ENCODE assay signal across 11 mouse cellular contexts in the genomic region with DNA sequence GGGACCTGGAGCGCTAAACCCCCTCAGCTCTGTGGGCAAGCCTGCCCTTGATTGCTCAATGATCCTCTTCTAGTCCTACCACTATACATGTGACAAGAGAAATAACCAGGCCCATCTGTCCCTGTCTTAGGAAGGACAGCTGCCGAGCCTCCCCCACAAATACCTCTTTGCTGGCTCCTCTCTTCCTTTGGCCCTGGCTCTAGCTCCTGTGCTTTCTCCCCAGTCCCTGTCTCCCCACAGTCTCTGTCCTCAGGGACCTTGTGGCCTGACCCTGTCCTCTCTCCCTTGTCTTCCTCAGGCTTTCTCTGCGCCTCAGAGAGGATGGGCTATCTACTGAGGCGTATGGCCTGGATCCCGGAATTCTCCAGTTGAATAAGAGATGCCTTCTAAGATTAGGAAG. TPM values are rescaled to one million over a fixed set of nuclear protein-coding genes. Genes with fewer than 3 reads are reported as not detected.
A peak's percentile ranks its signal among the peaks of the same experiment; 100 is the strongest.
DNase-seq lines count a peak whose midpoint lies in the region; ATAC-seq and TF ChIP-seq lines count a peak whose summit lies in the region.
"Had no signal": no experiment of that assay in that cellular context is flagged by ENCODE, and none has a peak within 500 bp of the region (broad histone marks: within the 10 kb centered on the region; RNA-seq: fewer than 3 reads in every experiment).

No protein-coding gene starts in this region.

- TF ChIP-seq CTCF in forebrain, postnatal 0 days (IDR thresholded peaks at IDR 0.05; ENCODE audit: low read depth): no peak

- peaks cover 10% of the 10 kb centered on the region for H3K27me3 ChIP-seq in forebrain, postnatal 0 days (ENCODE audit: insufficient read depth, low read length)
- H3K27me3 ChIP-seq in forebrain, embryonic 13.5 days: peaks cover 33% of the 10 kb centered on the region
- H3K27me3 ChIP-seq in midbrain, embryonic 10.5 days (ENCODE audit: low read depth, poor library complexity, severe bottlenecking): peaks cover 59% of the 10 kb centered on the region
- H3K27me3 ChIP-seq in midbrain, embryonic 14.5 days (ENCODE audit: control insufficient read depth, insufficient read depth, low read length): peaks cover 19% of the 10 kb centered on the region
- H3K27me3 ChIP-seq in embryonic facial prominence, embryonic 14.5 days (replicated peaks; ENCODE audit: control insufficient read depth, insufficient read depth, low read length): peaks cover 26% of the 10 kb centered on the region
- peaks cover 19% of the 10 kb centered on the region for H3K27me3 ChIP-seq in neural tube, embryonic 15.5 days (replicated peaks)
- H3K27me3 ChIP-seq in liver, embryonic 11.5 days (replicated peaks; ENCODE audit: control insufficient read depth, insufficient read depth, low read length): peaks cover 64% of the 10 kb centered on the region

- 68% methylated on average over 5 of the region's 5 CpGs for WGBS in forebrain, postnatal 0 days
- WGBS in forebrain, embryonic 13.5 days: 68% methylated on average over 5 of the region's 5 CpGs
- WGBS in midbrain, embryonic 10.5 days: 72% methylated on average over 5 of the region's 5 CpGs
- 61% methylated on average over 5 of the region's 5 CpGs for WGBS in midbrain, embryonic 14.5 days
- whole genome bisulfite sequencing in embryonic facial prominence, embryonic 14.5 days: 67% methylated on average over 5 of the region's 5 CpGs
- WGBS in neural tube, embryonic 15.5 days: 57% methylated on average over 5 of the region's 5 CpGs
- 54% methylated on average over 5 of the region's 5 CpGs for WGBS in liver, embryonic 11.5 days

- H3K9ac ChIP-seq in forebrain, postnatal 0 days: no peak overlapping the region
- H3K9ac ChIP-seq in forebrain, embryonic 13.5 days: no peak overlapping the region
- no peak overlapping the region for H3K9ac ChIP-seq in midbrain, embryonic 14.5 days (replicated peaks; ENCODE audit: low read length)
- H3K9ac ChIP-seq in embryonic facial prominence, embryonic 14.5 days (ENCODE audit: low read depth, low read length): no peak overlapping the region
- no peak overlapping the region for H3K9ac ChIP-seq in neural tube, embryonic 15.5 days (replicated peaks)
- no peak overlapping the region for H3K9ac ChIP-seq in liver, embryonic 11.5 days (ENCODE audit: low read depth, low read length)
- H3K9ac ChIP-seq: liver, embryonic 15.5 days had no signal

- DNase-seq in forebrain, postnatal 0 days: peak; percentile 24
- peak; percentile 31 for DNase-seq in midbrain, embryonic 10.5 days (ENCODE audit: low spot score)
- no peak for DNase-seq in midbrain, embryonic 14.5 days
- no peak for DNase-seq in embryonic facial prominence, embryonic 14.5 days (ENCODE audit: low spot score)
- DNase-seq in liver, embryonic 11.5 days (ENCODE audit: low spot score): no peak
- no peak for DNase-seq in kidney, postnatal 4 days
- DNase-seq: thymus, adult 2 months had no signal

- 0 out of 2 replicates have a peak, but pooled peaks cover 4% of the 10 kb centered on the region for H3K4me1 ChIP-seq in forebrain, postnatal 0 days (ENCODE audit: insufficient read depth)
- H3K4me1 ChIP-seq in forebrain, embryonic 13.5 days: peaks cover 14% of the 10 kb centered on the region
- peaks cover 35% of the 10 kb centered on the region for H3K4me1 ChIP-seq in midbrain, embryonic 10.5 days
- H3K4me1 ChIP-seq in midbrain, embryonic 14.5 days (ENCODE audit: control insufficient read depth, insufficient read depth, low read length): peaks cover 12% of the 10 kb centered on the region
- H3K4me1 ChIP-seq in embryonic facial prominence, embryonic 14.5 days (ENCODE audit: control insufficient read depth, insufficient read depth, low read length): peaks cover 7% of the 10 kb centered on the region; the same call in 1 of the 2 replicates
- peaks cover 24% of the 10 kb centered on the region for H3K4me1 ChIP-seq in neural tube, embryonic 15.5 days
- H3K4me1 ChIP-seq in liver, embryonic 11.5 days (replicated peaks; ENCODE audit: control insufficient read depth, insufficient read depth, low read length): peaks cover 3% of the 10 kb centered on the region; the same call in 1 of the 2 replicates

- ATAC-seq in forebrain, postnatal 0 days: no peak
- ATAC-seq in forebrain, embryonic 13.5 days: no peak
- no peak for ATAC-seq in midbrain, embryonic 14.5 days (ENCODE audit: low FRiP score, low TSS enrichment)
- ATAC-seq in embryonic facial prominence, embryonic 14.5 days (ENCODE audit: low read depth): no peak
- ATAC-seq in neural tube, embryonic 15.5 days (ENCODE audit: low FRiP score): no peak
- ATAC-seq in liver, embryonic 11.5 days (replicated peaks; ENCODE audit: low FRiP score): no peak
- ATAC-seq: inflammation-experienced regulatory T-cells, adult 6 months had no signal

- H3K36me3 ChIP-seq in forebrain, postnatal 0 days (ENCODE audit: insufficient read depth): no peaks in the 10 kb centered on the region
- H3K36me3 ChIP-seq in forebrain, embryonic 13.5 days (ENCODE audit: poor library complexity, severe bottlenecking): no peaks in the 10 kb centered on the region
- no peaks in the 10 kb centered on the region for H3K36me3 ChIP-seq in midbrain, embryonic 10.5 days
- H3K36me3 ChIP-seq in midbrain, embryonic 14.5 days (ENCODE audit: control insufficient read depth, insufficient read depth, low read length): peaks cover 8% of the 10 kb centered on the region; the same call in 1 of the 2 replicates
- no peaks in the 10 kb centered on the region for H3K36me3 ChIP-seq in embryonic facial prominence, embryonic 14.5 days (ENCODE audit: control insufficient read depth, insufficient read depth, low read length)
- H3K36me3 ChIP-seq in neural tube, embryonic 15.5 days: peaks cover 8% of the 10 kb centered on the region; the same call in 1 of the 2 replicates
- no peaks in the 10 kb centered on the region for H3K36me3 ChIP-seq in liver, embryonic 11.5 days (ENCODE audit: control insufficient read depth, insufficient read depth, low read length)
- H3K36me3 ChIP-seq: liver, embryonic 15.5 days had no signal

- no peaks in the 10 kb centered on the region for H3K9me3 ChIP-seq in forebrain, postnatal 0 days (ENCODE audit: low read length)
- no peaks in the 10 kb centered on the region for H3K9me3 ChIP-seq in forebrain, embryonic 13.5 days (replicated peaks)
- H3K9me3 ChIP-seq in midbrain, embryonic 10.5 days (replicated peaks): no peaks in the 10 kb centered on the region
- H3K9me3 ChIP-seq in midbrain, embryonic 14.5 days (ENCODE audit: control insufficient read depth, low read length): no peaks in the 10 kb centered on the region
- H3K9me3 ChIP-seq in embryonic facial prominence, embryonic 14.5 days (ENCODE audit: control insufficient read depth, low read length): no peaks in the 10 kb centered on the region
- H3K9me3 ChIP-seq in neural tube, embryonic 15.5 days (replicated peaks): no peaks in the 10 kb centered on the region
- no peaks in the 10 kb centered on the region for H3K9me3 ChIP-seq in liver, embryonic 11.5 days (ENCODE audit: control insufficient read depth, low read length)
- H3K9me3 ChIP-seq: liver, embryonic 15.5 days had no signal

- no peak overlapping the region for H3K4me3 ChIP-seq in forebrain, postnatal 0 days (ENCODE audit: low read depth, low read length)
- H3K4me3 ChIP-seq in forebrain, embryonic 13.5 days: no peak overlapping the region
- peak overlapping the region; percentile 85; the same call in 1 of the 2 replicates for H3K4me3 ChIP-seq in midbrain, embryonic 10.5 days
- no peak overlapping the region for H3K4me3 ChIP-seq in midbrain, embryonic 14.5 days (replicated peaks; ENCODE audit: low read depth, low read length)
- H3K4me3 ChIP-seq in embryonic facial prominence, embryonic 14.5 days (ENCODE audit: low read depth, low read length): no peak overlapping the region
- H3K4me3 ChIP-seq in neural tube, embryonic 15.5 days (replicated peaks): peak overlapping the region; percentile 63; the same call in 1 of the 2 replicates
- H3K4me3 ChIP-seq in liver, embryonic 11.5 days (ENCODE audit: low read depth, low read length): no peak overlapping the region

- no peak overlapping the region for H3K27ac ChIP-seq in forebrain, postnatal 0 days (ENCODE audit: low read depth, low read length)
- H3K27ac ChIP-seq in forebrain, embryonic 13.5 days: no peak overlapping the region
- H3K27ac ChIP-seq in midbrain, embryonic 10.5 days (replicated peaks): peak overlapping the region; percentile 34; the same call in 1 of the 2 replicates
- no peak overlapping the region for H3K27ac ChIP-seq in midbrain, embryonic 14.5 days (replicated peaks; ENCODE audit: low read depth, low read length)
- H3K27ac ChIP-seq in embryonic facial prominence, embryonic 14.5 days (replicated peaks; ENCODE audit: low read depth, low read length): peak overlapping the region; percentile 83; the same call in 1 of the 2 replicates
- H3K27ac ChIP-seq in neural tube, embryonic 15.5 days (replicated peaks): 0 out of 2 replicates have a peak overlapping the region, but pooled peaks have one; percentile 78
- H3K27ac ChIP-seq in liver, embryonic 11.5 days (ENCODE audit: low read depth, low read length): no peak overlapping the region
- H3K27ac ChIP-seq: liver, embryonic 15.5 days had no signal

- H3K4me2 ChIP-seq in forebrain, postnatal 0 days (ENCODE audit: low read depth): no peak overlapping the region
- H3K4me2 ChIP-seq in forebrain, embryonic 13.5 days: no peak overlapping the region
- no peak overlapping the region for H3K4me2 ChIP-seq in midbrain, embryonic 14.5 days (ENCODE audit: low read length)
- H3K4me2 ChIP-seq in embryonic facial prominence, embryonic 14.5 days (ENCODE audit: low read depth, low read length): peak overlapping the region; percentile 98; the same call in 1 of the 2 replicates
- H3K4me2 ChIP-seq in neural tube, embryonic 15.5 days: peak overlapping the region; percentile 85; the same call in 1 of the 2 replicates
- H3K4me2 ChIP-seq in liver, embryonic 11.5 days: no peak overlapping the region

RNA-seq across cellular contexts. Expression of a gene that starts 1.2 kb away (rescaled TPM):
- 15.8 and 15.9 TPM in 2 replicates for total RNA-seq in forebrain, postnatal 0 days (2014; rRNA removed)
- polyA plus RNA-seq in forebrain, postnatal 0 days (2015; fragmentation: Nextera tagmentation; extraction: Ambion mirVana): 3.4 and 3.6 TPM in 2 replicates
- polyA plus RNA-seq in forebrain, embryonic 13.5 days (2015; fragmentation: Nextera tagmentation; extraction: Ambion mirVana): 1.8 and 2.8 TPM in 2 replicates
- 1.5 and 2.0 TPM in 2 replicates for polyA plus RNA-seq in midbrain, embryonic 10.5 days (2016; fragmentation: Nextera tagmentation; extraction: Ambion mirVana)
- 6.3 and 8.2 TPM in 2 replicates for polyA plus RNA-seq in midbrain, embryonic 14.5 days (2014; fragmentation: Nextera tagmentation; extraction: Ambion mirVana)
- polyA plus RNA-seq in embryonic facial prominence, embryonic 14.5 days (2014; fragmentation: Nextera tagmentation; extraction: Ambion mirVana): 9.1 and 11.7 TPM in 2 replicates
- polyA plus RNA-seq in neural tube, embryonic 15.5 days (2015; fragmentation: Nextera tagmentation; extraction: Ambion mirVana): 6.3 and 7.5 TPM in 2 replicates
- 0.77 and 0.93 TPM in 2 replicates for polyA plus RNA-seq in liver, embryonic 11.5 days (2014; fragmentation: Nextera tagmentation; extraction: Ambion mirVana)
- polyA plus RNA-seq: inflammation-experienced regulatory T-cells, adult 6 months had no signal

RNA-seq across cellular contexts. Expression of a gene that starts 2.6 kb away (rescaled TPM):
- total RNA-seq in forebrain, postnatal 0 days (2014; rRNA removed): 0.69 and 1.0 TPM in 2 replicates
- polyA plus RNA-seq in forebrain, postnatal 0 days (2015; fragmentation: Nextera tagmentation; extraction: Ambion mirVana): 0.51 and 0.52 TPM in 2 replicates
- polyA plus RNA-seq in forebrain, embryonic 13.5 days (2015; fragmentation: Nextera tagmentation; extraction: Ambion mirVana): 0.68 and 0.74 TPM in 2 replicates
- 0.37 and 0.56 TPM in 2 replicates for polyA plus RNA-seq in midbrain, embryonic 10.5 days (2016; fragmentation: Nextera tagmentation; extraction: Ambion mirVana)
- polyA plus RNA-seq in midbrain, embryonic 14.5 days (2014; fragmentation: Nextera tagmentation; extraction: Ambion mirVana): 0.99 and 1.4 TPM in 2 replicates
- polyA plus RNA-seq in embryonic facial prominence, embryonic 14.5 days (2014; fragmentation: Nextera tagmentation; extraction: Ambion mirVana): 0.54 and 0.89 TPM in 2 replicates
- 1.0 and 1.2 TPM in 2 replicates for polyA plus RNA-seq in neural tube, embryonic 15.5 days (2015; fragmentation: Nextera tagmentation; extraction: Ambion mirVana)
- polyA plus RNA-seq in liver, embryonic 11.5 days (2014; fragmentation: Nextera tagmentation; extraction: Ambion mirVana): 4.1 and 4.3 TPM in 2 replicates
- polyA plus RNA-seq: inflammation-experienced regulatory T-cells, adult 6 months had no signal

RNA-seq across cellular contexts. Expression of a gene that starts 14.1 kb away (rescaled TPM):
- 41.9 and 47.9 TPM in 2 replicates for total RNA-seq in forebrain, postnatal 0 days (2014; rRNA removed)
- 10.7 and 14.1 TPM in 2 replicates for polyA plus RNA-seq in forebrain, postnatal 0 days (2015; fragmentation: Nextera tagmentation; extraction: Ambion mirVana)
- polyA plus RNA-seq in forebrain, embryonic 13.5 days (2015; fragmentation: Nextera tagmentation; extraction: Ambion mirVana): 13.2 and 14.5 TPM in 2 replicates
- 12.8 and 16.8 TPM in 2 replicates for polyA plus RNA-seq in midbrain, embryonic 10.5 days (2016; fragmentation: Nextera tagmentation; extraction: Ambion mirVana)
- polyA plus RNA-seq in midbrain, embryonic 14.5 days (2014; fragmentation: Nextera tagmentation; extraction: Ambion mirVana): 27.2 and 30.9 TPM in 2 replicates
- 11.9 and 13.3 TPM in 2 replicates for polyA plus RNA-seq in embryonic facial prominence, embryonic 14.5 days (2014; fragmentation: Nextera tagmentation; extraction: Ambion mirVana)
- polyA plus RNA-seq in neural tube, embryonic 15.5 days (2015; fragmentation: Nextera tagmentation; extraction: Ambion mirVana): 27.4 and 34.6 TPM in 2 replicates
- 14.4 and 15.3 TPM in 2 replicates for polyA plus RNA-seq in liver, embryonic 11.5 days (2014; fragmentation: Nextera tagmentation; extraction: Ambion mirVana)

RNA-seq across cellular contexts. Expression of a gene that starts 14.2 kb away (rescaled TPM):
- total RNA-seq in forebrain, postnatal 0 days (2014; rRNA removed): 43.7 and 55.3 TPM in 2 replicates
- 87.4 and 103 TPM in 2 replicates for polyA plus RNA-seq in forebrain, postnatal 0 days (2015; fragmentation: Nextera tagmentation; extraction: Ambion mirVana)
- polyA plus RNA-seq in forebrain, embryonic 13.5 days (2015; fragmentation: Nextera tagmentation; extraction: Ambion mirVana): 101 and 104 TPM in 2 replicates
- 136 and 148 TPM in 2 replicates for polyA plus RNA-seq in midbrain, embryonic 10.5 days (2016; fragmentation: Nextera tagmentation; extraction: Ambion mirVana)
- polyA plus RNA-seq in midbrain, embryonic 14.5 days (2014; fragmentation: Nextera tagmentation; extraction: Ambion mirVana): 89.6 and 95.7 TPM in 2 replicates
- 107 and 115 TPM in 2 replicates for polyA plus RNA-seq in embryonic facial prominence, embryonic 14.5 days (2014; fragmentation: Nextera tagmentation; extraction: Ambion mirVana)
- 90.9 and 95.4 TPM in 2 replicates for polyA plus RNA-seq in neural tube, embryonic 15.5 days (2015; fragmentation: Nextera tagmentation; extraction: Ambion mirVana)
- 124 and 127 TPM in 2 replicates for polyA plus RNA-seq in liver, embryonic 11.5 days (2014; fragmentation: Nextera tagmentation; extraction: Ambion mirVana)

RNA-seq across cellular contexts. Expression of a gene that starts 38.6 kb away (rescaled TPM):
- total RNA-seq in forebrain, postnatal 0 days (2014; rRNA removed): 169 and 200 TPM in 2 replicates
- 81.6 and 89.9 TPM in 2 replicates for polyA plus RNA-seq in forebrain, postnatal 0 days (2015; fragmentation: Nextera tagmentation; extraction: Ambion mirVana)
- 32.5 and 35.4 TPM in 2 replicates for polyA plus RNA-seq in forebrain, embryonic 13.5 days (2015; fragmentation: Nextera tagmentation; extraction: Ambion mirVana)
- polyA plus RNA-seq in midbrain, embryonic 10.5 days (2016; fragmentation: Nextera tagmentation; extraction: Ambion mirVana): 8.8 and 11.3 TPM in 2 replicates
- 45.3 and 50.1 TPM in 2 replicates for polyA plus RNA-seq in midbrain, embryonic 14.5 days (2014; fragmentation: Nextera tagmentation; extraction: Ambion mirVana)
- 10.9 and 11.2 TPM in 2 replicates for polyA plus RNA-seq in embryonic facial prominence, embryonic 14.5 days (2014; fragmentation: Nextera tagmentation; extraction: Ambion mirVana)
- 42.2 and 48.6 TPM in 2 replicates for polyA plus RNA-seq in neural tube, embryonic 15.5 days (2015; fragmentation: Nextera tagmentation; extraction: Ambion mirVana)
- polyA plus RNA-seq in liver, embryonic 11.5 days (2014; fragmentation: Nextera tagmentation; extraction: Ambion mirVana): 2.1 TPM in 2 replicates

Comparison
In these comparisons a context has a peak if more than half of its experiments do, and no peak if none do; other contexts are left out.
1. DNase-seq: peak in forebrain, postnatal 0 days (single experiment) and midbrain, embryonic 10.5 days (single experiment); none in midbrain, embryonic 14.5 days (single experiment), embryonic facial prominence, embryonic 14.5 days (single experiment), liver, embryonic 11.5 days (single experiment) and kidney, postnatal 4 days (0 of 2).
2. H3K27ac ChIP-seq: peak in midbrain, embryonic 10.5 days (single experiment), embryonic facial prominence, embryonic 14.5 days (single experiment) and neural tube, embryonic 15.5 days (single experiment); none in forebrain, postnatal 0 days (single experiment), forebrain, embryonic 13.5 days (single experiment), midbrain, embryonic 14.5 days (single experiment) and liver, embryonic 11.5 days (single experiment).
3. H3K4me3 ChIP-seq: peak in midbrain, embryonic 10.5 days (single experiment) and neural tube, embryonic 15.5 days (single experiment); none in forebrain, postnatal 0 days (single experiment), forebrain, embryonic 13.5 days (single experiment), midbrain, embryonic 14.5 days (single experiment), embryonic facial prominence, embryonic 14.5 days (single experiment) and liver, embryonic 11.5 days (single experiment).
4. H3K4me2 ChIP-seq: peak in embryonic facial prominence, embryonic 14.5 days (single experiment) and neural tube, embryonic 15.5 days (single experiment); none in forebrain, postnatal 0 days (single experiment), forebrain, embryonic 13.5 days (single experiment), midbrain, embryonic 14.5 days (single experiment) and liver, embryonic 11.5 days (single experiment).